Mouse (Mus musculus) heart, postnatal 0 days (tissue): ENCODE measurements around the gene Spock3.

Experiments
- CTCF ChIP-seq: IDR thresholded peaks from 2 replicates; pipeline ENCODE4 v1.5.1; 2016; ENCODE audit warnings: antibody characterized with exemption, control low read depth, low read depth
- EP300 ChIP-seq: IDR thresholded peaks from 2 replicates; pipeline ENCODE4 v1.6.1; 2016; ENCODE audit warnings: antibody characterized with exemption, low read depth

DNA sequence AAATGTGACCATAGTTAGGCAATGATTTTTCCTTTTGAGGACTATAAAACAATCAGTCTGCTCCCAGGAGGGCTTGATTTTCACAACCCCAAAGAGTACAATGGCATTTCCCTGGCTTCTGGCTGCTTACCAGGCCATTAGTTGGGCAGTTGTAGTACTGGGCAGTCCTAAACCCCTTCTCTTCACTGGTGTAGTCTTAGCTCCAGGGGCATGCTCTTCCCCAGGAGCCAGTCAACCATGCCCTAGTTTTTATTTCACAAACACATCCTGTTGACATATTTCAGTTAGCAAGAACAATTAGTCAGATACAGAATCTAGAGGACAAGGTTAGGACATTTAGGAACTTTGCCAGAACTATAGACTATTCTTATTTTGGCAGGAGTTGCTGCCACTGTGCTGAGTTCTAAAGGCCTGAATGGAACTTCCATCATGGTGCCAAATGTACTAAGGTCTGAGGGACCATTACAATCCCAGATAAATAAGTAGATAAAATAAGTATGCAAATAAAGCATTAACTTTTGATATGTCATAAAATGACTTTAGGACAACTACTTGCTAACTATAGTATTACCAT, 308.1 kb downstream of the Spock3 start:
- no peak for TF ChIP-seq CTCF
- TF ChIP-seq EP300: no peak
